Mouse (Mus musculus) midbrain, embryonic 16.5 days (tissue): Measurements from ENCODE around the gene Tmem235. TPM values are rescaled to one million over a fixed set of nuclear protein-coding genes. Genes with fewer than 3 reads are reported as not detected.

ENCODE experiments used
- ATAC-seq: fragments of 200-750 bp; cut with Nextera tagmentation; 2 replicates; pipeline ENCODE4 v1.8.0; 2017; ENCODE audit warnings: moderate TSS enrichment
- H3K27ac ChIP-seq: fragments of 300-500 bp; sonication (generic); 2 replicates; pipeline ENCODE4 v1.5.1; 2014; ENCODE audit warnings: mild to moderate bottlenecking, low read length, mixed read lengths
- H3K27me3 ChIP-seq: fragments of 300-500 bp; sonication (generic); 2 replicates; pipeline ENCODE4 v1.6.1; 2014; ENCODE audit warnings: low read depth, low read length, mixed read lengths; ENCODE audit not compliant: control insufficient read depth, insufficient read depth
- H3K36me3 ChIP-seq: fragments of 300-500 bp; sonication (generic); 2 replicates; pipeline ENCODE4 v1.6.1; 2014; ENCODE audit warnings: mild to moderate bottlenecking, low read length, moderate library complexity, mixed read lengths; ENCODE audit not compliant: control insufficient read depth, insufficient read depth
- H3K4me1 ChIP-seq: fragments of 300-500 bp; sonication (generic); 2 replicates; pipeline ENCODE4 v1.6.1; 2014; ENCODE audit warnings: mild to moderate bottlenecking, low read length, mixed read lengths; ENCODE audit not compliant: control insufficient read depth, insufficient read depth
- H3K4me2 ChIP-seq: fragments of 300-500 bp; sonication (generic); 2 replicates; pipeline ENCODE4 v1.6.1; 2014; ENCODE audit warnings: mild to moderate bottlenecking, low read length, mixed read lengths
- H3K4me3 ChIP-seq: fragments of 300-500 bp; sonication (generic); 2 replicates; pipeline ENCODE4 v1.5.1; 2014; ENCODE audit warnings: low read depth, mild to moderate bottlenecking, low read length, moderate library complexity, mixed read lengths
- H3K9ac ChIP-seq: fragments of 300-500 bp; sonication (generic); 2 replicates; pipeline ENCODE4 v1.6.1; 2014; ENCODE audit warnings: low read depth, low read length, mixed read lengths
- H3K9me3 ChIP-seq: fragments of 300-500 bp; sonication (generic); replicated peaks from 2 replicates; pipeline ENCODE4 v1.6.1; 2014; ENCODE audit warnings: mild to moderate bottlenecking, low read length, mixed read lengths; ENCODE audit not compliant: control insufficient read depth, poor library complexity, severe bottlenecking
- WGBS: fragments of 180-500 bp; shearing (Covaris S2); extraction: QIAGEN DNeasy Blood & Tissue Kit; methylation state at CpG from one replicate; pipeline ENCODE4 v1.1.7; 2014; 5-methylcytosine and 5-hydroxymethylcytosine counted together
- polyA plus RNA-seq: library from polyadenylated mRNA; unstranded; fragments of >200 nt; fragmentation: Nextera tagmentation; extraction: Ambion mirVana; gene quantifications from 2 replicates; pipeline ENCODE4 v1.2.1, GENCODE M21; 2015

Gene Tmem235
- polyA plus RNA-seq, 1 experiment from 2014 or later = not detected

DNA sequence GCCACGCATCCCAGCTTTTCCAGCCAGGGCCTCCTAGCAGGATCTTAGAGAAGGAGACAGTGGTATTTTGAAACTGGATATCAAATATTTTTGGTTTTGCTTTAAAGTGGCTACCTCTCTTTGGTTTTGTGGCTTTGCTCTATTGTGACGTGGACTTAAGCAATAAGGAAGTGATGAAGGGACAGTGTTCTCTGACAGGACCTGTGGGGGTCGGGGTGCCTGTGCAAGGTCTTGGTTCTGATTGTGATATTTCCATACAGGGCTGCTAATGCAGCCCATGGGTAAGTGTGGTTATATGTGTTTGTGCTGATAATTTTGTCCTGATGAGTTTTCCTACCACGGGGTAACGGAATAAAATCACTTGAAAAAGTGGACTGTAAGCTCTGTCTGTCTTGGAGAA, 5.2 kb upstream of the Tmem235 start:
- over 99% methylated on average over 5 of the region's 5 CpGs for WGBS
- H3K36me3 ChIP-seq = no peaks in the 10 kb centered on the region
- no peak overlapping the region for H3K9ac ChIP-seq
- no peak for ATAC-seq
- H3K4me3 ChIP-seq = no peak overlapping the region
- no peak overlapping the region for H3K27ac ChIP-seq
- H3K27me3 ChIP-seq = no peaks in the 10 kb centered on the region
- H3K4me1 ChIP-seq = no peaks in the 10 kb centered on the region
- no peak overlapping the region for H3K4me2 ChIP-seq
- H3K9me3 ChIP-seq = no peaks in the 10 kb centered on the region

DNA sequence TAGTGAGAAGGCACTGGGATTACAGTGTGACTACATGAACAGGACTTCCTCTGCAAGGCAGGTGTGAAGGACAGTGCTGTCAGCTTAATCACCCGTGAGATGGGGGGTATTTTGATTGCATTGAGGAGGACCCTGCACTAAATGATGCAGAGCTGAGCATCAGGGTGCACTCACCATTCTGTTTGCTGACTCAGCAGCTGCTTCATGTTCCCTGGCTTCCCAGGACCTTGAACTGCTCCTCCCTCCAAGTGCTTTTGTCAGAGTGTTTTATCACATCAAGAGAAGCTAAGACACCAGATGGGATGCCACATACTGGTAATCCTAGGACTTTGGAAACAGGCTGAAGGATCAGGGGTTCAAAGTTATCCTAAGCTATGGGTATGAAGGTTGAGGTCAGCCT, 4.6 kb upstream of the Tmem235 start:
- no peak overlapping the region for H3K9ac ChIP-seq
- no peak for ATAC-seq
- H3K27me3 ChIP-seq = 0 out of 2 replicates have a peak, but pooled peaks cover 2% of the 10 kb centered on the region
- no peaks in the 10 kb centered on the region for H3K4me1 ChIP-seq
- H3K36me3 ChIP-seq = no peaks in the 10 kb centered on the region
- WGBS = 92% methylated on average over 1 of the region's 1 CpGs
- no peak overlapping the region for H3K4me2 ChIP-seq
- H3K9me3 ChIP-seq = no peaks in the 10 kb centered on the region
- no peak overlapping the region for H3K4me3 ChIP-seq
- H3K27ac ChIP-seq = no peak overlapping the region

DNA sequence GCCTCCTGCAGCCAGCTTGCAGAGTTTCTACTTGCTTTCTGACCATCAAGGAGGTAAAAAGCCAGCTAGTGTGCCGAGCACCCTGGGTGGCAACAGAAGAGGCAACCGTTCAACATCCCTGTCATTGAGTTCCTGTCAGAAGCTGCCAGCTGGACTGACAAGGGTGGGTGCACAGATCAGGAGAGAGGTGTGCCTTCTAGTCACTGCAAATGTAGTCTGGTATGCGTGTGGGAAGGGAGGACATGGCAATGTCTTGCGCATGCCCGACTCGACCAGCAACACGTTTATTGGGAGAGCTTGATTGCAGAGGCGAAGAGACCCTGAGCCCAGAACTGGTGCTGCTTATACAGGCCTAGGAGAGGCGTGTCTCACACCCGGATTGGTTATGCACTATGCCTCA, 3.1 kb upstream of the Tmem235 start:
- H3K9me3 ChIP-seq = no peaks in the 10 kb centered on the region
- H3K4me3 ChIP-seq = no peak overlapping the region
- no peak for ATAC-seq
- no peak overlapping the region for H3K27ac ChIP-seq
- H3K36me3 ChIP-seq = no peaks in the 10 kb centered on the region
- no peak overlapping the region for H3K9ac ChIP-seq
- WGBS = 91% methylated on average over 10 of the region's 10 CpGs
- no peak overlapping the region for H3K4me2 ChIP-seq
- no peaks in the 10 kb centered on the region for H3K4me1 ChIP-seq
- H3K27me3 ChIP-seq = 0 out of 2 replicates have a peak, but pooled peaks cover 5% of the 10 kb centered on the region

DNA sequence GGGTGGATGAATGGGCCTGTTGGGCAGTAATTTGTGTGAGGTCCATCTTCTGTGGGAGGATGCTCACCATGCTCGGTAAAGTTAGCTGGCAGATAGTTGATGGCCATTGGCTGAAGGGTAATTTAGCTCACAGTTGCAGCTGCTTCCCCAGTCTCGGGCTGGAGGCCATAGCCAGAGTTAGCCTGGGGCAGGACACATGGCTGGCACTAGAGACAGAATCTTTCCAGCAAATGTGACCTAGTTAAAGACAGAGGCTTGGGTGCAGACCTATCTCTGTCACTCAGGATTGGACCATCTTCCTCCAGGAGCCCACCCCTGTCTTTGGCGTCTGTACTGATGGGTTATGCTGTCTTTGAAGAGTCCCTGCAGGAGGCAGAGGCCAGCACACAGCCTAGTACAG, 2.2 kb upstream of the Tmem235 start:
- Histone ChIP-seq H3K27me3 (0 out of 2 replicates have a peak, but pooled peaks cover 5% of the 10 kb centered on the region), H3K27ac (no peak overlapping the region), H3K9ac (no peak overlapping the region), H3K4me3 (no peak overlapping the region), H3K4me2 (no peak overlapping the region), H3K9me3 (no peaks in the 10 kb centered on the region), H3K36me3 (no peaks in the 10 kb centered on the region), H3K4me1 (no peaks in the 10 kb centered on the region)
- WGBS = 67% methylated on average over 3 of the region's 3 CpGs
- ATAC-seq = no peak

DNA sequence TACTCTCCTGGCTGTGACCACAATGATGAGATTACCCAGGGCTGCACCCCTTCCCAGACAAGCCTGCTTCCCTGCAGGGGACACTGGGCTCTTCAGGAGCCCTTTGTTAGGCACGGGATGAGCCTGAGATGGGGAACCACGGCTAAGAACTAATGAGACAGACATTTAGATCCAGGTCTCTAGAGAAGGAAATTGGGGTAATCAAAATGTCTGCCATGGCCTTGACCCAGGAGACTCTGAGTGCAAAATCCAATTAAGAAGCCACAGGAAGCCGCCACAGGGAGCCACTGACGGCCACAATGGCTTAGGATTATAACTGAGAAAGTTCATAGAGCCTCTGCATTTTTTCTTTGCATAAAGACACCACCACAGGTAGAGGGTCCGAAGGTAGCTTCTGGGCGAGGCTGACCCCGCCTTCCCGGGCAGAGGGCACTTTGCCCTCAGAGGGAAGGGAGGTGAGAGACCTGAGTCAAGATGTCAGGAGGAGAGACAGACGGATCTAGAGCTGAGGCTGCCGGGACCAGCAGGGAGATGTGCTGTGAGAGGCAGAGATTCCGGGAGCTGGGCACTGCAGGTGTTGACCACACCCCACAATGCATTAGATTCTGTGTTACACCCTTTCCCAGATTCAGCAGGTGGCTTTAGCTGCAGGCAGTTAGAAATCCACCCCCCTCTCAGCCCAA, 2.8 kb downstream of the Tmem235 start:
- H3K4me1 ChIP-seq = no peaks in the 10 kb centered on the region; the same call in 1 of the 2 replicates
- 0 out of 2 replicates have a peak, but pooled peaks cover 5% of the 10 kb centered on the region for H3K27me3 ChIP-seq
- H3K9ac ChIP-seq = no peak overlapping the region
- no peaks in the 10 kb centered on the region for H3K9me3 ChIP-seq
- 24% methylated on average over 11 of the region's 11 CpGs for WGBS
- H3K4me3 ChIP-seq = no peak overlapping the region
- H3K27ac ChIP-seq = no peak overlapping the region
- H3K36me3 ChIP-seq = no peaks in the 10 kb centered on the region
- no peak for ATAC-seq
- no peak overlapping the region for H3K4me2 ChIP-seq

DNA sequence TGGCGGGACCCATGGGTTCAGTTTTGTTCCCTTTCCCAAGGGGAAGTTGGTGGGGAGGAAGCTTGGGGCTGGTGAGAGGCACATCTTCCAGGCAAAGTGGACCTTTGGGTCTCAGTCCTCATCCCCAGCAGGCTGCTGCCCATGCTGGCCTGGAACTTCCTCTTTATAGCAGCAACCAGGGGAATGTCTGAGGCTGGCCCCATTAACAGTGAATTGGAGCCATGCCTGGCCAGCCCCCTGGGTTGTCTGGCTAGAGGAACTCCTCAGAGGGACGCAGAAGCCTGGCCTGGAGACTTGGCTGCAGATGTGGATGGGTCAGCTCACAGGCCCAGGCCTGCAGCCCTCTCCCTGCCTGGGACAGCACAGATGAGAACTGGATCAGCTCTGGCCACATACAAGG, 4.3 kb downstream of the Tmem235 start:
- H3K4me2 ChIP-seq = no peak overlapping the region
- H3K27me3 ChIP-seq = 0 out of 2 replicates have a peak, but pooled peaks cover 5% of the 10 kb centered on the region
- no peaks in the 10 kb centered on the region; the same call in 1 of the 2 replicates for H3K4me1 ChIP-seq
- no peak overlapping the region for H3K27ac ChIP-seq
- no peak overlapping the region for H3K4me3 ChIP-seq
- H3K9ac ChIP-seq = no peak overlapping the region
- H3K9me3 ChIP-seq = no peaks in the 10 kb centered on the region
- H3K36me3 ChIP-seq = no peaks in the 10 kb centered on the region
- ATAC-seq = no peak
- WGBS = 82% methylated on average over 2 of the region's 2 CpGs

DNA sequence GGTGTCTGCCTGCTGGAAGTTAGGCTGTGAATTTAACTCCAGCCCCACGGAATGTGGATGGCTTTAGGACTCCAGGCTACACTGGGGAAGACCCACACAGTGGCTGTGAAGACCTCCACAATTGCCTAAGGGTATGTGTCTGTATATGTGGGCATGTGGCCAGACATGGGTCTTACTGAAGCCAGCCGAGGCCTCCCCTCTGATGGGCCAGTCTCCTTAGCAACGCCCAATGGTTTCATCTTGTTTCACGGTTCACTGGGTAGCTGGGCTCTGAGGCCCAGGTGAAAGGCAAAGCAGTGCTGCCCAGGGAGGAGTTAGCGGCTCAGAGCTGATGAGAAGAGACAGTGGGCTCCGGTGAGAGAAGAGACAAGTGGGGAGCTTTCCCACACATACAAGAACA, 5.4 kb downstream of the Tmem235 start:
- Histone ChIP-seq H3K9ac (no peak overlapping the region), H3K4me2 (no peak overlapping the region), H3K36me3 (no peaks in the 10 kb centered on the region), H3K4me1 (peaks cover 2% of the 10 kb centered on the region; the same call in 1 of the 2 replicates), H3K27me3 (0 out of 2 replicates have a peak, but pooled peaks cover 3% of the 10 kb centered on the region), H3K4me3 (no peak overlapping the region), H3K27ac (no peak overlapping the region), H3K9me3 (no peaks in the 10 kb centered on the region)
- no peak for ATAC-seq
- 5% methylated on average over 6 of the region's 6 CpGs for WGBS

DNA sequence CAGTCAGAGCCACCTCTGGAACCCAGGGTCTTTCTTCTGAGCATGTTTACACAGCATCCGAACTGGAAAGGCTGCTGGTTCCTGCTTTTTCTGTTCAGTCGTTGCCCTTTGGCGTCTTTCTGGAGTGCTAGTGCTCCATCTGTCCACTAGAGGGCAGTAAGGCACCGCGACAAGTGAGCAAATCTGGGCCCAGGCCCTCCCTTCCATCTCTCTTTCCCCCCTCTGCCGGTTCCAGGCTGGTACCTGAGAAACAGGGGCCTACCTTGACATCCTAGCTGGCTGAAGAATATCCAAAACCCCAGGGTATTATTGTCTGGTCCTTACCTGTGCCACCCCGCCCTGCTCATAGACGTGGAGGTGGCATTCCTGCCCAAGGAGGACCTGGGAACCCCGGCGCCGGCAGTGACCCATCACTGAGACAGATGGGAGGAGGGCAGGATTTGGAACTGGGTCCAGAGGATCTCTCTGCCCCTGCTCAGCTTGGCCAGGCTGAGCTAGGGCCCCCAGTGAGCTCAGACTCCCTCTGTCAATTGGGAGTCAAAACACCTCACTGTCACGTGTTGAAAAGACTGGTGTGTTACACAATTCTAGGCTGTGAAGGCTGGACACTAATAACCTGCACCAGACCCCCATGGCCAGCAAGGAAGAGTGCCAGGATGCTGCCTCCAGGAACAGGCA, 10.3 kb downstream of the Tmem235 start:
- Histone ChIP-seq H3K4me3 (no peak overlapping the region), H3K4me2 (0 out of 2 replicates have a peak overlapping the region, but pooled peaks have one; percentile 7), H3K27me3 (no peaks in the 10 kb centered on the region), H3K9me3 (no peaks in the 10 kb centered on the region), H3K4me1 (peaks cover 7% of the 10 kb centered on the region), H3K9ac (peak overlapping the region; percentile 58; the same call in 1 of the 2 replicates), H3K36me3 (no peaks in the 10 kb centered on the region), H3K27ac (no peak overlapping the region)
- WGBS = 36% methylated on average over 12 of the region's 12 CpGs
- ATAC-seq = peak; percentile 15; the same call in 1 of the 2 replicates

DNA sequence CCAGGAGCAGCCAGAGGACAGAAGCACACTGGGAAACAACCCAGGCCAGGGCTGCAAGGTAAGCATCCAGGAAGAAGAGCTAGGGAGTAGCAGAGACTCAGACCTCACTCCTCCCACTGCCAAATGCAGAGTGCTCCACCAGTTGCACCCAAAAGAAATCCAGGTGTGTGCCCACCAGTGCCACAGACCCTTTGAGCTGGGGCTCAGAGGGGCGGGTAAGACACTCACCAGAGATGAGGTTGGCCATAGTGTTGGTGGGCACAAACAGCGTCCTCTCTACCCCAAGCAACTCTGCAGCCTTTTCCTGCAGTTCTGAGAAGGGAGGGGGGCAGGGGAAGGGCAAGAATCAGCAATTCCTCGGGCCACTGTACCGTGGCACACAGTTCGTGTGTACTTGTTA, 10.8 kb downstream of the Tmem235 start:
- Histone ChIP-seq H3K4me1 (peaks cover 7% of the 10 kb centered on the region), H3K27ac (no peak overlapping the region)

More for the DNA sequence above, 10.8 kb downstream of the Tmem235 start:
- no peak for ATAC-seq
- H3K36me3 ChIP-seq = no peaks in the 10 kb centered on the region
- H3K27me3 ChIP-seq = no peaks in the 10 kb centered on the region
- no peak overlapping the region for H3K4me3 ChIP-seq
- no peaks in the 10 kb centered on the region for H3K9me3 ChIP-seq
- H3K4me2 ChIP-seq = no peak overlapping the region
- WGBS = 67% methylated on average over 5 of the region's 5 CpGs
- peak overlapping the region; percentile 36 for H3K9ac ChIP-seq
